Mouse (Mus musculus) lung, embryonic 16.5 days (tissue): Measurements from ENCODE around the gene Cyb5r4. TPM values are rescaled to one million over a fixed set of nuclear protein-coding genes. Genes with fewer than 3 reads are reported as not detected.
A peak's percentile ranks its signal among the peaks of the same experiment; 100 is the strongest.

Experiments used
- ATAC-seq: fragments of 200-750 bp; cut with Nextera tagmentation; 2 replicates; pipeline ENCODE4 v1.8.0; 2017; ENCODE audit warnings: low read depth, mild to moderate bottlenecking, moderate library complexity
- H3K27ac ChIP-seq: fragments of 300-500 bp; sonication (generic); 2 replicates; pipeline ENCODE4 v1.5.1; 2014; ENCODE audit warnings: mild to moderate bottlenecking, control low read depth, low read length
- H3K27me3 ChIP-seq: fragments of 300-500 bp; sonication (generic); 2 replicates; pipeline ENCODE4 v1.6.1; 2014; ENCODE audit warnings: low read depth, low read length, mixed read lengths; ENCODE audit not compliant: control insufficient read depth, insufficient read depth
- H3K36me3 ChIP-seq: fragments of 300-500 bp; sonication (generic); 2 replicates; pipeline ENCODE4 v1.6.1; 2014; ENCODE audit warnings: low read length; ENCODE audit not compliant: control insufficient read depth, insufficient read depth
- H3K4me1 ChIP-seq: fragments of 300-500 bp; sonication (generic); replicated peaks from 2 replicates; pipeline ENCODE4 v1.6.1; 2014; ENCODE audit warnings: low read length, mixed read lengths; ENCODE audit not compliant: control insufficient read depth, insufficient read depth
- H3K4me2 ChIP-seq: fragments of 300-500 bp; sonication (generic); 2 replicates; pipeline ENCODE4 v1.6.1; 2014; ENCODE audit warnings: low read depth, low read length, control low read depth
- H3K4me3 ChIP-seq: fragments of 300-500 bp; sonication (generic); 2 replicates; pipeline ENCODE4 v1.5.1; 2014; ENCODE audit warnings: mild to moderate bottlenecking, low read length, control low read depth
- H3K9ac ChIP-seq: fragments of 300-500 bp; sonication (generic); 2 replicates; pipeline ENCODE4 v1.6.1; 2014; ENCODE audit warnings: low read length, control low read depth
- H3K9me3 ChIP-seq: fragments of 300-500 bp; sonication (generic); 2 replicates; pipeline ENCODE4 v1.6.1; 2016; ENCODE audit warnings: low read length; ENCODE audit not compliant: control insufficient read depth
- WGBS: fragments of 180-500 bp; shearing (Covaris S2); extraction: QIAGEN DNeasy Blood & Tissue Kit; methylation state at CpG from one replicate; pipeline ENCODE4 v1.1.7; 2014; 5-methylcytosine and 5-hydroxymethylcytosine counted together
- polyA plus RNA-seq: library from polyadenylated mRNA; unstranded; fragments of >200 nt; fragmentation: Nextera tagmentation; extraction: Ambion mirVana; gene quantifications from 2 replicates; pipeline ENCODE4 v1.2.1, GENCODE M21; 2015

The Cyb5r4 gene
- polyA plus RNA-seq, 1 experiment from 2014 or later, result 53.2 TPM

DNA sequence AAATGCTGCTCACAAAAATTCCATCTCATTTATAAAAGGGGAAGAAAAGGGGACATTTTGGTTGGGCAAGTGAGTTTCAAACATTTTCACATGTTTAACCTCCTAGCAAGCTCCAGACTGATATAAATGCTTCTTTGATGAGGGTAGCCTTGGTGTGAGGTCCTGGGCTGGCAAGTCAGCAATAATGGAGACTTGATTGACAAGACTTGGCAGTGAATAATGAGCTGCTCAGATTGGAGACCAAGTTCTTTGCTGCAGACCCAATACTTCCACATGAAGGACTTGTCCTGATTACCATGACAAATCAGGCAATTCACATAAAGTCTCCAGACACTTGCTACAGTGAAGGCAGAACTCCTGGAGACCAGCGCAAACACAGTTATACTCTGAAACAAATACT is 12.9 kb upstream of the Cyb5r4 start:
- Histone ChIP-seq H3K27me3 (peaks cover under 1% of the 10 kb centered on the region), H3K4me2 (no peak overlapping the region), H3K9me3 (no peaks in the 10 kb centered on the region), H3K9ac (no peak overlapping the region), H3K36me3 (no peaks in the 10 kb centered on the region), H3K4me1 (no peaks in the 10 kb centered on the region), H3K4me3 (no peak overlapping the region), H3K27ac (no peak overlapping the region)
- WGBS, result 91% methylated on average over 1 of the region's 1 CpGs
- ATAC-seq, result no peak

DNA sequence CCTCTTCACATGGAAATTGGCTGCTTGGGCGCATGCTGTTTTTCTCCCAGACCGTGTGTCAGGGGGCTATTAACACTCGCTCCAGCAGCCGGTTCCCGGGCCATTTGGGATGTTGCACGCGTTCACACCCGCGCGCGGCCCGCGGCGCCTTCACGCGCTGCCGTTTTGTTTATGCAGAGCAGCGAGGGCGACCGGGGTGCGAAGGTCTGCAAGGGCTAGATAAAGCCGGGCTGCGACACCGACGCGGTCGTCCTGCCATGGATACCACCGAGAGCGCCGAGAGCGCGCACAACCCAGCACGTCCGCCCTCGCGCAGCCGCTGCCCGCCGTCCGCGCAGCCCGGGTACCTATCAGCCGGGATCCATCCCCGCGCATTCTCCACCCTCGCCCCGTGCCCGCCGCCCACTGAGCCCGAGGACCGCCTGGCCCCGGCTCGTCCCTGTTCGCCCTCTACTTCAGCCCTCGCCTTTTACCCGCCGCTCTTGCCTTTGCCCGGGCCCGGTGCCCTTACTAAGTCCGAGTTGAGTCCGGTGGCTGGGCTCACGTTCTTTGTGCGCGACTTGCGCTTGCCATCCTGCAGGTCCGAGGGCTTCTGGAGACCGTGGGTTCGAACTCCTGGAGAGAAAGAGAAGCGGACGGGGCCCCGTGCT is 6.4 kb upstream of the Cyb5r4 start, which contains the start of gene Ripply2:
Ripply2 (plus strand) TSS at position 250 of the 650 bp plus-strand sequence.
- under 1% methylated on average over 68 of the region's 71 CpGs for WGBS
- peaks cover 30% of the 10 kb centered on the region for H3K27me3 ChIP-seq
- ATAC-seq, result no peak

DNA sequence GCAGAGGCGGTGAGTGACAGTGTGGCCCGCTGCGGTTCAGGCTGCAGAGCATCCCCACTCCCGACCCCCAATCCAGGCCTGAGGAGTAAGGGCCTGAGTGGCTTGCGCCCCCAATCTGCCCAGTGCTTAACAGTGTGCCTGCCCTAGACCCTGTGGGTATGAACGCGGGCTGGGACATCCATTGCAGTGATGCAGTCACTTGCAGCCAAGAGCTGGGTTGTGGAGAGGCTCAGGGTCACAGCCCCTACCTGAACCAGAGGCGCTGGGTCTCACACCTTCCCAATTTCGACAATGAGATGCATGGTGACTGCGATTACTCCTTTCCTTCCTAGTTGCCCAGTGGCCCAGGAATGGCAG is 5.9 kb upstream of the Cyb5r4 start:
- Histone ChIP-seq H3K4me3 (peak overlapping the region; percentile 50), H3K9ac (no peak overlapping the region), H3K36me3 (no peaks in the 10 kb centered on the region), H3K4me2 (peak overlapping the region; percentile 77), H3K27me3 (peaks cover 30% of the 10 kb centered on the region), H3K27ac (no peak overlapping the region), H3K9me3 (no peaks in the 10 kb centered on the region), H3K4me1 (peaks cover 7% of the 10 kb centered on the region)
- WGBS, result 4% methylated on average over 10 of the region's 10 CpGs
- ATAC-seq, result no peak

More for the DNA sequence above, 6.4 kb upstream of the Cyb5r4 start, which contains the start of gene Ripply2:
- peak within 1 kb of the TSS; percentile 77 for H3K4me2 ChIP-seq
- peak within 1 kb of the TSS; percentile 39; the same call in 1 of the 2 replicates for H3K9ac ChIP-seq
- no peak within 1 kb of the TSS for H3K27ac ChIP-seq
- peaks cover 7% of the 10 kb centered on the region for H3K4me1 ChIP-seq
- H3K36me3 ChIP-seq, result no peaks in the 10 kb centered on the region
- H3K9me3 ChIP-seq, result no peaks in the 10 kb centered on the region
- peak within 1 kb of the TSS; percentile 50 for H3K4me3 ChIP-seq

DNA sequence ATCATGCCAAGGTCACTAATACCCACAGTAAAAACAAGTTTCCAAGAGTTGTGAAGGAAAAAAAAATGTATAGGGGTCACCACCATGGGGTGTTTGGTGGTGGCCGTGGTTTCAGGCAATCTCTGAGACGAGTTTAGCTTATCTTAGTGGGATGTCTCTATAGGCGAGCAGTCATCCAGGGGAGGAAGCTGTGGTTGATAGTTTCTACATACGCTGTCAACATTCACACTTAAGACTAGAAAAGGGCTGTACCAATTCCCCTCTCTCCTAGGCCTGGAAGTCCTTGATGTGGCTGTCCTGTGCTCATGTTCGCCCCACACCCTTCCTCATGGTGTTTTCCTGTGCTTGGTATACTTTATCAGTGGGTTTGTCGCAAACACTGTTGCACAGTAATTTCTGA is 4.0 kb downstream of the Cyb5r4 start:
- WGBS, result 60% methylated on average over 6 of the region's 6 CpGs
- Histone ChIP-seq H3K4me2 (no peak overlapping the region), H3K27ac (no peak overlapping the region), H3K4me1 (peaks cover 7% of the 10 kb centered on the region), H3K9ac (no peak overlapping the region), H3K36me3 (no peaks in the 10 kb centered on the region), H3K9me3 (no peaks in the 10 kb centered on the region), H3K27me3 (no peaks in the 10 kb centered on the region), H3K4me3 (no peak overlapping the region)
- ATAC-seq, result no peak

DNA sequence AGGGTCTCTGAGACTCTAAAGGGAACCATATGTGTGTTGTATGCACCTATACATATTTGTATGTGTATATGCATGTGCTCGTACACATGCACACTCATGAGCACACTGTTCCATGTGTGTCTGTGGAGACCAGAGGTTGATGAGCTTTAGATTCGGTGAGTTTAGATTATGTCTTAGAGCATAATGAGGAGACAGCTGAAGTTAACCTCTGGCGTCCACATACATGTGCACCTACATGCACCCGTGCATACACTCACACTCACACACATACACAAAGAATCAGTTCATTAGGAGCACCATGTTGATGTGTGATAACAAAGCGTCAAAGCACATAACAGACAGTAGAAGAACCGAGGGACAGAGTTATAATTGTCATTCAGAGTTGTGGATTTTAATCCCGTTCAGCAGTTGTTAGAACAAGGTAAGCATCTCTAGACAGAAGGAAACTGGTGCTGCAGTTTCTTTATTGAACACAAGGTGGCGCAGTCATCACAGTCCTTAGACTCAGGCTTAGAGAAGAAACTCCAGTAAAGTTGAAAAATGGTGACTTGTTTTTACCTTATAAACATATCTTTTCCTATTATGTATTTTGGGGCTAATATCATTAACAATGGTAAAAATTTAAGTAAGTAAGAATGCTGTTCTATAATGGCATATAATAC is 5.7 kb downstream of the Cyb5r4 start:
- H3K4me2 ChIP-seq, result no peak overlapping the region
- no peaks in the 10 kb centered on the region for H3K36me3 ChIP-seq
- no peak overlapping the region for H3K9ac ChIP-seq
- WGBS, result 38% methylated on average over 8 of the region's 8 CpGs
- H3K27ac ChIP-seq, result no peak overlapping the region
- peaks cover 4% of the 10 kb centered on the region for H3K4me1 ChIP-seq
- H3K4me3 ChIP-seq, result no peak overlapping the region
- H3K9me3 ChIP-seq, result no peaks in the 10 kb centered on the region
- no peaks in the 10 kb centered on the region for H3K27me3 ChIP-seq
- no peak for ATAC-seq

DNA sequence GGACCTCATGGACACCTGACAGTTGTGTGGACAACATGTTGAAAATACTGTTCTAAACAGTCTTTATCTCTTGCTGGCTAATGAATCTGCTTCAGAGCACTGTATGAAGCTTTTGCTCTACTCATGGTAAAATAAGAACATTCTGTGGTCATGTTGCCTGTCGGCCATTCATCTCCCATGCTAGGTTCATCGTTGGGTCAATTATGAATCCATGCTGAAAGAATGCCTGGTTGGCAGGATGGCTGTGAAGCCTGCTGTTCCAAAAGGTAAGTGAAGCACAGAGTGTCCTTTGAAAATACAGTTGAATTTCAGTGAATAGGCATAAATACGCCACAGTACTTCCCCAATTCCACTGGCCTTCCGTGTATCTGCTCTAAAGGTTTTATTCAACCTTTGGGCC is 10.4 kb downstream of the Cyb5r4 start:
- H3K27me3 ChIP-seq, result no peaks in the 10 kb centered on the region
- no peak overlapping the region for H3K4me3 ChIP-seq
- H3K4me2 ChIP-seq, result no peak overlapping the region
- H3K9me3 ChIP-seq, result no peaks in the 10 kb centered on the region
- 84% methylated on average over 4 of the region's 4 CpGs for WGBS
- no peak for ATAC-seq
- no peaks in the 10 kb centered on the region for H3K4me1 ChIP-seq
- no peak overlapping the region for H3K9ac ChIP-seq
- H3K36me3 ChIP-seq, result no peaks in the 10 kb centered on the region
- no peak overlapping the region for H3K27ac ChIP-seq

DNA sequence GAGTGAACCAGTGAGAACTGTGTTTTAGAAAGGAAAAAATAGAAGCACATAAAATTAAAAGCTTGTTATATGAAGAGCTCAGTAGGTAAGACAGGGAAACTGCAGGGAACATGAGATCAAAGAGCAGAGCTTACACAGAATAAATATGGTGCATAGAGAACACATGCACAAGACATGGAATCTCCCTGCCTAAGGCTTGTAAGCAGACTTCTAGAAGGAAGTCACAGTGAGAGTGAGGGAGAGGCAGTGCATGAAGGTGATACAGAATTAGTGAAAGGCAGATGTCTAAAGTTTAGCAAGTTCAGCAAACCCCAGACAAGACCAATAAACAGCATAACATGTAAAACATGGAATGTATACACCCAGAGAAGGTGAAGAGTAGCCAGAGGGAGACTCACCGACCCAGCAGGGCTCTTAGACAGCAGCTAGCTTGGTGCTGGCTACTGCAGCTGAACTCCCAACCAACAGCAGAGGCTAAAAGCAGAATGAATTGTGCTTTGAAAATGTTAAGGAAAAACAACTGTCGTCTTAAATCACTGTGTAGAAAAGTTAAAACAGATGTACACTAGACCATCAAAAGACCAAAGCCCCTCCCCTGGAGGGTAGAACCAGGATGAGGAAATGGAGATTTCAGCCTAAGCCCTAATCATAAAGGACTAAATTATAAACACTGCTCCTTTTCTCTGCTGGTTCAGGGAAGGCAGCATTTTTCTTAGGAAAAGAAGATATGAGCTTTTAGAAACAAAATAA is 13.2 kb downstream of the Cyb5r4 start:
- H3K4me1 ChIP-seq, result no peaks in the 10 kb centered on the region
- H3K27ac ChIP-seq, result no peak overlapping the region
- H3K9ac ChIP-seq, result no peak overlapping the region
- ATAC-seq, result no peak
- H3K4me3 ChIP-seq, result no peak overlapping the region
- H3K4me2 ChIP-seq, result no peak overlapping the region
- WGBS, result 65% methylated on average over 2 of the region's 2 CpGs
- no peaks in the 10 kb centered on the region for H3K36me3 ChIP-seq
- no peaks in the 10 kb centered on the region for H3K27me3 ChIP-seq
- H3K9me3 ChIP-seq, result no peaks in the 10 kb centered on the region

DNA sequence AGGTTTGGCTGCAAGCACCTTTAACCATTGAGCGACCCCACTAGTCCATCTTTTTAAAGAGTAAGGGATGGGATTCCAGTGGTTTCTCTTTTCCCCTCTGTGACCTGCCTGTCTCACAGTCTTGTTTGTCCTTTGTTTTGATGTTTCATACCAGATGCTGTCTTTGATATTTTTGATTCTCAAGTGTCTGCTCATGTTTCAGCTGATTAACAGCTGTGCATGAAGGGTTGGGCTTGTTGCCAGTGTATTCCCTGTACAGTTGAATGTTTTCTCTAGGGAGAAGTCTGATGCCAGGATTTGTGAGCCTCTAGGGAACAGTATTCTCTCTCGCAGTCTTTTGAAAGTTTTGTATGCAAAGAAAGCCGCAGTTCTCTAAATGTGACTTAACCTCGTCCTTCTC is 27.6 kb downstream of the Cyb5r4 start:
- Histone ChIP-seq H3K9ac (no peak overlapping the region), H3K9me3 (no peaks in the 10 kb centered on the region), H3K4me2 (no peak overlapping the region), H3K27ac (no peak overlapping the region), H3K4me3 (no peak overlapping the region), H3K4me1 (no peaks in the 10 kb centered on the region), H3K36me3 (peaks cover 4% of the 10 kb centered on the region; the same call in 1 of the 2 replicates), H3K27me3 (no peaks in the 10 kb centered on the region)
- ATAC-seq, result no peak
- 75% methylated on average over 4 of the region's 4 CpGs for WGBS

DNA sequence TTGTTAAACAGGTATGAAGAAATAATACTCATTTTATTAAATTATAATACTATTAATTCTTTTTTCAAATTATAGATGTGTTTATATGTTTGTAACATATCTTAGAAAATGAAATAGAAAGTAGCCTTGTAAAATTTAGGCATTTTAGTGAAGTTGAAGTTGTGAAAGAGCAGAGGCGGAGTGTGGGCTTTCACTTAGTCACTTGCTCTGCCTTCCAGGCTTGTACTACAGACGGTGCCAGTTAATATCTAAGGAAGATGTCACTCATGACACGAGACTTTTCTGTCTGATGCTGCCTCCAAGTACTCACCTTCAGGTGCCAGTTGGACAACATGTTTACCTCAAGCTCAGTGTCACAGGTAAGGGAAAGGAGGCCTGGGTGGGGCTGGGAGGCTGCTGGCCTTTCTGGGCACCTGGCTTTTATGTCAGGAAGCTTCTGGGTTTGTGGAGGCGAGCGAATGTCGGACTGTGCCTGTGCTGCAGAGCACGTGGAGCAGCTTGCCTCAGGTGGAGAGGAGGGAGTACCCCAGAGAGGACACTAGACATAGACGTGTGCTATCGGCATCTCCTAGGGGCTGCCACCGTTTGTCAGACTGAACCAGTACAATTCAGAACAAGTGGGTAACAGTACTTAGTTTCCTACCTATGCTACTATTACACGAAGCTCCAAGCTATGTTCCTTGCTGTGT is 33.9 kb downstream of the Cyb5r4 start:
- no peaks in the 10 kb centered on the region for H3K4me1 ChIP-seq
- WGBS, result 86% methylated on average over 11 of the region's 11 CpGs
- no peaks in the 10 kb centered on the region for H3K27me3 ChIP-seq
- H3K9ac ChIP-seq, result no peak overlapping the region
- no peak overlapping the region for H3K27ac ChIP-seq
- H3K9me3 ChIP-seq, result no peaks in the 10 kb centered on the region
- H3K4me2 ChIP-seq, result no peak overlapping the region
- no peak overlapping the region for H3K4me3 ChIP-seq
- H3K36me3 ChIP-seq, result peaks cover 3% of the 10 kb centered on the region; the same call in 1 of the 2 replicates
- ATAC-seq, result no peak
